8 mouse cellular contexts compared by ENCODE assay signal in genomic region chr11:73024236-73024904, GRCm38 (mm10). TPM values are rescaled to one million over a fixed set of nuclear protein-coding genes. Genes with fewer than 3 reads are reported as not detected.
A peak's percentile ranks its signal among the peaks of the same experiment; 100 is the strongest.
DNase-seq lines count a peak whose midpoint lies in the region; ATAC-seq lines count a peak whose summit lies in the region.

No protein-coding gene starts in this region.

- peak; percentile 93 for ATAC-seq in granulocyte monocyte progenitor cell, adult 5-6 weeks (replicated peaks; ENCODE audit: poor library complexity, severe bottlenecking)
- peak; percentile 93 for ATAC-seq in megakaryocyte progenitor cell, adult 5-6 weeks (replicated peaks; ENCODE audit: poor library complexity)

- peak; percentile 32 for DNase-seq in gastrocnemius, postnatal 25 days
- DNase-seq in gastrocnemius, adult 8-10 months (ENCODE audit: low spot score in 2 of 2), result no peak
- DNase-seq in kidney, postnatal 25 days, result peak; percentile 54 to 69
- DNase-seq in urinary bladder, adult 2 months (ENCODE audit: low spot score), result no peak
- DNase-seq in thymus, postnatal 25 days, result no peak
- DNase-seq in adrenal gland, adult 18-20 months (ENCODE audit: low spot score in 2 of 2), result no peak

RNA-seq across cellular contexts. Expression of gene Camkk1, which starts 5.6 kb away (rescaled TPM):
- total RNA-seq in gastrocnemius, postnatal 25 days (2021), result 1 to 10 TPM in 1 of 2 experiments, under 1 TPM in 1; 1.00 to 1.2 TPM
- total RNA-seq in gastrocnemius, adult 8-10 months (2022), result under 1 TPM; 0.22 to 0.32 (median 0.28) TPM
- 0.49 and 0.86 TPM in 2 replicates for total RNA-seq in granulocyte monocyte progenitor cell, adult 5-6 weeks (2014; fragmentation: Nextera tagmentation)
- 1.5 and 3.1 TPM in 2 replicates for total RNA-seq in granulocyte monocyte progenitor cell, adult 5-6 weeks (2017)
- total RNA-seq in megakaryocyte progenitor cell, adult 5-6 weeks (2015), result 0.35 and 0.59 TPM in 2 replicates
- total RNA-seq in megakaryocyte progenitor cell, adult 5-6 weeks (2017), result 1.2 and 1.4 TPM in 2 replicates
- 69.6 and 83.9 TPM in 2 replicates for polyA plus RNA-seq in urinary bladder, adult 2 months (2012; rRNA removed)
- 1 to 10 TPM; 2.5 to 4.5 TPM for total RNA-seq in adrenal gland, adult 18-20 months (2021)

RNA-seq across cellular contexts. Expression of gene Ncbp3, which starts 23.2 kb away (rescaled TPM):
- 1 to 10 TPM; 2.8 to 3.1 TPM for total RNA-seq in gastrocnemius, postnatal 25 days (2021)
- total RNA-seq in gastrocnemius, adult 8-10 months (2022), result 1 to 10 TPM; 2.3 to 3.3 (median 2.9) TPM
- 10.1 and 13.2 TPM in 2 replicates for total RNA-seq in granulocyte monocyte progenitor cell, adult 5-6 weeks (2014; fragmentation: Nextera tagmentation)
- 12.6 and 15.6 TPM in 2 replicates for total RNA-seq in granulocyte monocyte progenitor cell, adult 5-6 weeks (2017)
- 9.6 and 10.2 TPM in 2 replicates for total RNA-seq in megakaryocyte progenitor cell, adult 5-6 weeks (2015)
- total RNA-seq in megakaryocyte progenitor cell, adult 5-6 weeks (2017), result 12.7 and 15.1 TPM in 2 replicates
- polyA plus RNA-seq in urinary bladder, adult 2 months (2012; rRNA removed), result 3.7 and 4.6 TPM in 2 replicates
- 10 to 100 TPM in 1 of 2 experiments, 1 to 10 TPM in 1; 9.2 to 10.5 TPM for total RNA-seq in adrenal gland, adult 18-20 months (2021)

RNA-seq across cellular contexts. Expression of gene P2rx1, which starts 25.5 kb away (rescaled TPM):
- 1 to 10 TPM in 1 of 2 experiments, under 1 TPM in 1; 0.31 to 1.6 TPM for total RNA-seq in gastrocnemius, postnatal 25 days (2021)
- under 1 TPM; 0.24 to 0.52 (median 0.34) TPM for total RNA-seq in gastrocnemius, adult 8-10 months (2022)
- total RNA-seq in granulocyte monocyte progenitor cell, adult 5-6 weeks (2014; fragmentation: Nextera tagmentation), result 10.4 and 13.3 TPM in 2 replicates
- total RNA-seq in granulocyte monocyte progenitor cell, adult 5-6 weeks (2017), result 3.3 and 4.2 TPM in 2 replicates
- 6.8 and 9.3 TPM in 2 replicates for total RNA-seq in megakaryocyte progenitor cell, adult 5-6 weeks (2015)
- 3.8 and 5.2 TPM in 2 replicates for total RNA-seq in megakaryocyte progenitor cell, adult 5-6 weeks (2017)
- polyA plus RNA-seq in urinary bladder, adult 2 months (2012; rRNA removed), result 542 and 648 TPM in 2 replicates
- total RNA-seq in adrenal gland, adult 18-20 months (2021), result under 1 TPM; 0.56 to 0.83 TPM

Comparison
In these comparisons a context has a peak if more than half of its experiments do, and no peak if none do; other contexts are left out.
1. DNase-seq: peak in gastrocnemius, postnatal 25 days (single experiment) and kidney, postnatal 25 days (2 of 2); none in gastrocnemius, adult 8-10 months (0 of 2), urinary bladder, adult 2 months (single experiment), thymus, postnatal 25 days (single experiment) and adrenal gland, adult 18-20 months (0 of 2).